Mouse (Mus musculus) ES-E14 (cell line): ENCODE measurements at regions not wholly inside any gene's neighbourhood (a gene's known extent, or its start where the extent isn't known, plus 50 kb on each side); places are given as distances from the start of the nearest gene placed in this dataset.

Experiments
- DNase-seq: peaks from one replicate; pipeline ENCODE4 v3.0.0-alpha.2; 2013; ENCODE audit warnings: low read depth, low spot score
- H3K27ac ChIP-seq: 2 replicates; pipeline ENCODE4 v1.5.1; 2012; ENCODE audit warnings: low read depth, mild to moderate bottlenecking, low read length, moderate library complexity, mixed read lengths; ENCODE audit not compliant: poor library complexity, insufficient read depth, severe bottlenecking
- H3K36me3 ChIP-seq: 2 replicates; pipeline ENCODE4 v1.6.1; 2012; ENCODE audit warnings: mild to moderate bottlenecking, low read length, moderate library complexity, mixed read lengths; ENCODE audit not compliant: control insufficient read depth, poor library complexity, insufficient read depth, severe bottlenecking
- H3K4me1 ChIP-seq, 2 experiments: fragments of 150-350 bp in 1 of 2; sonication (generic) in 1 of 2; 2 replicates each; pipeline ENCODE4 v1.6.1; 2012; ENCODE audit warnings: low read length in 2 of 2, mild to moderate bottlenecking in 1 of 2, mixed read lengths in 1 of 2; ENCODE audit not compliant: control insufficient read depth in 2 of 2, insufficient read depth in 2 of 2, poor library complexity in 1 of 2
- H3K4me3 ChIP-seq, 2 experiments: fragments of 150-350 bp in 1 of 2; sonication (generic) in 1 of 2; 2 replicates each; pipeline ENCODE4 v1.5.1; 2012; ENCODE audit warnings: low read length in 2 of 2, low read depth in 1 of 2, mild to moderate bottlenecking in 1 of 2, mixed read lengths in 1 of 2; ENCODE audit not compliant: insufficient read depth in 1 of 2, poor library complexity in 1 of 2, severe bottlenecking in 1 of 2
- H3K9ac ChIP-seq: 2 replicates; pipeline ENCODE4 v1.6.1; 2012; ENCODE audit warnings: low read depth, mild to moderate bottlenecking, low read length, mixed read lengths; ENCODE audit not compliant: poor library complexity, insufficient read depth, severe bottlenecking
- H3K9me3 ChIP-seq: fragments of 150-350 bp; sonication (generic); 2 replicates; pipeline ENCODE4 v1.6.1; 2012; ENCODE audit warnings: low read depth, mild to moderate bottlenecking, low read length; ENCODE audit not compliant: control insufficient read depth, insufficient read depth
- CHD2 ChIP-seq: IDR thresholded peaks from 2 replicates; pipeline ENCODE4 v1.6.1; 2014; ENCODE audit warnings: mild to moderate bottlenecking, low read depth, low read length, inconsistent platforms
- HCFC1 ChIP-seq: IDR thresholded peaks from 2 replicates; pipeline ENCODE4 v1.6.1; 2012; ENCODE audit warnings: low read length, inconsistent platforms, borderline replicate concordance; ENCODE audit not compliant: insufficient read depth
- MAFK ChIP-seq: IDR thresholded peaks from 2 replicates; pipeline ENCODE4 v1.6.1; 2014; ENCODE audit warnings: mild to moderate bottlenecking, low read depth, low read length, inconsistent platforms; ENCODE audit not compliant: insufficient read depth
- ZC3H11A ChIP-seq: IDR thresholded peaks from 2 replicates; pipeline ENCODE4 v1.6.1; 2012; ENCODE audit warnings: low read depth, mild to moderate bottlenecking, inconsistent platforms, low read length, borderline replicate concordance
- ZNF384 ChIP-seq: IDR thresholded peaks from 2 replicates; pipeline ENCODE4 v1.6.1; 2012; ENCODE audit warnings: low read depth, low read length, inconsistent platforms
- in situ Hi-C, 2 experiments: fragments of 600-800 bp; cut with MboI; formaldehyde crosslinking; loops; one replicate each; pipeline ENCODE4 v1.15.1; 2025; ENCODE audit warnings: low sequenced_read_pairs in 2 of 2, inconsistent platforms in 1 of 2; ENCODE audit not compliant: unreplicated experiment in 2 of 2

- H3K9ac ChIP-seq = no peak overlapping the region
- no peaks in the 10 kb centered on the region for H3K4me1 ChIP-seq
- in situ Hi-C loops = no loop called here
- H3K9me3 ChIP-seq = no peaks in the 10 kb centered on the region
- DNase-seq = no peak
- TF ChIP-seq HCFC1 = no peak
- no peak for TF ChIP-seq CHD2
- no peak for TF ChIP-seq ZNF384
- TF ChIP-seq MAFK = no peak
- TF ChIP-seq ZC3H11A = no peak
- H3K4me3 ChIP-seq = no peak overlapping the region
- H3K27ac ChIP-seq = no peak overlapping the region
- H3K36me3 ChIP-seq = no peaks in the 10 kb centered on the region
These were observed 103.1 kb upstream of the Bod1l start for GRCm38 (mm10) chr5:41947114-41947640.

DNA sequence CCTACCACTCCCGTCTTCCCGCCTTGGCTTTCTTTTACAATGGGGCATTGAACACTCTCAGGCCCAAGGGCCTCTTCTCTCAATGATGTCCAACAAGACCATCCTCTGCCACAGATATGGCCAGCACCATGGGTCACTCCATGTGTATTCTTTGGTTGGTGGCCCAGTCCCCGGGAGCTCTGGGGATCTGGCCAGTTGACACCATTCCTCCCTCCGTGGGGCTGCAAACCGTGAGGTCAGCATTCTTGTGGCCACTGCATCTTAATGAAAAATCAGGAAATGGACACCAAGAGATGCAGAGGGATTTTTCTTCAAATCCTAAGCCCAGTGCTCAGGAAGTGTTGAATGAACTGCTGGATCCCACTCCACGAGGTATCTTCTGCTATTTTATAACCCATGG, 99.3 kb upstream of the Bod1l start:
- Histone ChIP-seq H3K4me3 (no peak overlapping the region), H3K27ac (no peak overlapping the region), H3K9ac (no peak overlapping the region), H3K9me3 (no peaks in the 10 kb centered on the region), H3K36me3 (no peaks in the 10 kb centered on the region), H3K4me1 (no peaks in the 10 kb centered on the region)
- in situ Hi-C loops = no loop called here
- no peak for DNase-seq
- no peak for TF ChIP-seq CHD2
- no peak for TF ChIP-seq ZC3H11A
- TF ChIP-seq ZNF384 = no peak
- no peak for TF ChIP-seq MAFK
- TF ChIP-seq HCFC1 = no peak

DNA sequence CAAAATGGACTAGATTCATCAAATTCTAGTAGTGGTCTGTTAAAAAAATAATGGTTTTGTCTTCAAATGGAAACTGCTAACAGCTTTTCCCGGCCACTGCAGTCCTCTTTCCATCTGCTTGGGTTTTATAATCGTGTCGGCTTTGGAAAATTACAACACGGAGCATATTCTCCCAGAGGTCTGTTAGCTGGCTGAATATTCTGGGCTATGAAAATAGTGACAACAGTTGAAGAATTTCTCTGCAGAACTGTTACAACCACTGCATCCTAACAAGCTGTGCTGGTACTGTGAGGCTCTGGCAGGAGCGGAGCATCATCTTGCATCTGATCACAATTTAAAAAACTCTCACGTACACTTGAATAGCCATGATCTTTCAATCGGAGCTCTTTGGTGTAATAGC, 98.0 kb upstream of the Bod1l start:
- Histone ChIP-seq H3K9ac (no peak overlapping the region), H3K27ac (no peak overlapping the region), H3K4me1 (no peaks in the 10 kb centered on the region), H3K9me3 (no peaks in the 10 kb centered on the region), H3K36me3 (no peaks in the 10 kb centered on the region), H3K4me3 (no peak overlapping the region)
- DNase-seq = no peak
- TF ChIP-seq MAFK (no peak), ZNF384 (no peak), CHD2 (no peak), ZC3H11A (no peak), HCFC1 (no peak)
- in situ Hi-C loops = no loop called here

GRCm38 (mm10) chr5:41941216-41941615, 97.1 kb upstream of the Bod1l start:
- Histone ChIP-seq H3K9ac (no peak overlapping the region), H3K9me3 (no peaks in the 10 kb centered on the region), H3K36me3 (no peaks in the 10 kb centered on the region), H3K4me3 (no peak overlapping the region), H3K27ac (no peak overlapping the region), H3K4me1 (no peaks in the 10 kb centered on the region)
- no peak for DNase-seq
- no peak for TF ChIP-seq HCFC1
- in situ Hi-C loops = no loop called here

DNA sequence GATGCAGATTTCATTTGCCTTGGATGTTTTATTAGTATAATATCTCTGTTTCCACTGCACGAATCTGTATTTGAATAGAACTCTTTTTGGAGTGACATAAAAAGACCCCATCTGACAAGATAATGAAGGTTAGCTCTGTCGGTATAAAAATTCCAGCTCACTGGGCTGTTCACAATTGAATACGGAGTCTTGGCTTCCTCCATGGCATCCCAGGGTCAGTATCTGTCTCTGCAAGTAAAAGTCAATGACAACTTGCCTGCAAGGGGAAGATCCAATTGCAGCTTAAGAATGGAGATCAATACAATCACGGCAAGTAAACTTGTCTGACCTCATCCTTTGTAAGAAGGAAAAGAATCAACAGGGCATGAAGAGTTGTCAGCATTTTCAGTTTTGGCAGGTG, 95.6 kb upstream of the Bod1l start:
- TF ChIP-seq CHD2 (no peak), HCFC1 (no peak), ZC3H11A (no peak), ZNF384 (no peak), MAFK (no peak)
- no peaks in the 10 kb centered on the region for H3K36me3 ChIP-seq
- no peak overlapping the region for H3K4me3 ChIP-seq
- in situ Hi-C loops = no loop called here
- H3K27ac ChIP-seq = no peak overlapping the region
- no peak for DNase-seq
- H3K9me3 ChIP-seq = no peaks in the 10 kb centered on the region
- H3K4me1 ChIP-seq = no peaks in the 10 kb centered on the region
- no peak overlapping the region for H3K9ac ChIP-seq
